Mouse (Mus musculus): ENCODE results near the gene Arl14ep. TPM values are rescaled to one million over a fixed set of nuclear protein-coding genes. Genes with fewer than 3 reads are reported as not detected.

Gene Arl14ep
- polyA plus RNA-seq, 1 experiment, result 13.5 TPM

GRCm38 (mm10) chr2:106956146-106956545 lies 18.1 kb downstream of the Arl14ep start:
- Histone ChIP-seq H3K27me3 (ENCODE audit: control insufficient read depth, insufficient read depth, insufficient read length) (no peaks in the 10 kb centered on the region), H3K36me3 (ENCODE audit: control insufficient read depth, insufficient read depth) (peaks cover 2% of the 10 kb centered on the region), H3K79me2 (ENCODE audit: control insufficient read depth, insufficient read depth) (no peaks in the 10 kb centered on the region), H3ac (ENCODE audit: control insufficient read depth, insufficient read length, low read depth) (no peak overlapping the region), H3K4me3 (ENCODE audit: insufficient read depth, poor library complexity, severe bottlenecking) (no peak overlapping the region), H3K79me3 (ENCODE audit: low read depth) (no peaks in the 10 kb centered on the region)
- TF ChIP-seq CEBPB (IDR thresholded peaks at IDR 0.05; ENCODE audit: low read depth), result no peak
- no peak for TF ChIP-seq MAX (IDR thresholded peaks at IDR 0.05)
- no peak for TF ChIP-seq FOSL1 (IDR thresholded peaks at IDR 0.05; ENCODE audit: insufficient read depth, low read length, poor library complexity, severe bottlenecking)
- TF ChIP-seq MYOD1 (IDR thresholded peaks at IDR 0.05; ENCODE audit: control insufficient read depth, insufficient read length, low read depth), result no peak
- TF ChIP-seq USF1 (IDR thresholded peaks at IDR 0.05; ENCODE audit: low read depth), result no peak
- TF ChIP-seq MYOG (IDR thresholded peaks at IDR 0.05; ENCODE audit: control insufficient read depth, extremely low read depth, insufficient read length), result no peak
- no peak for TF ChIP-seq CTCF (IDR thresholded peaks at IDR 0.05; ENCODE audit: control insufficient read depth, insufficient read depth, insufficient read length)

- Histone ChIP-seq H3ac (ENCODE audit: control insufficient read depth, insufficient read length, low read depth) (no peak overlapping the region), H3K27me3 (ENCODE audit: control insufficient read depth, insufficient read depth, insufficient read length) (no peaks in the 10 kb centered on the region), H3K36me3 (ENCODE audit: control insufficient read depth, insufficient read depth) (no peaks in the 10 kb centered on the region), H3K4me3 (ENCODE audit: insufficient read depth, poor library complexity, severe bottlenecking) (no peak overlapping the region), H3K79me3 (ENCODE audit: low read depth) (no peaks in the 10 kb centered on the region), H3K79me2 (ENCODE audit: control insufficient read depth, insufficient read depth) (no peaks in the 10 kb centered on the region)
- TF ChIP-seq CTCF (IDR thresholded peaks at IDR 0.05; ENCODE audit: control insufficient read depth, insufficient read depth, insufficient read length) (no peak), MYOD1 (IDR thresholded peaks at IDR 0.05; ENCODE audit: control insufficient read depth, insufficient read length, low read depth) (no peak), USF1 (IDR thresholded peaks at IDR 0.05; ENCODE audit: low read depth) (no peak), MAX (IDR thresholded peaks at IDR 0.05) (no peak), FOSL1 (IDR thresholded peaks at IDR 0.05; ENCODE audit: insufficient read depth, low read length, poor library complexity, severe bottlenecking) (no peak), MYOG (IDR thresholded peaks at IDR 0.05; ENCODE audit: control insufficient read depth, extremely low read depth, insufficient read length) (no peak), CEBPB (IDR thresholded peaks at IDR 0.05; ENCODE audit: low read depth) (no peak)
Observed at GRCm38 (mm10) chr2:106955621-106956020, 18.6 kb downstream of the Arl14ep start.

GRCm38 (mm10) chr2:106954975-106955374 lies 19.2 kb downstream of the Arl14ep start:
- H3K79me2 ChIP-seq (ENCODE audit: control insufficient read depth, insufficient read depth), result no peaks in the 10 kb centered on the region
- no peaks in the 10 kb centered on the region for H3K79me3 ChIP-seq (ENCODE audit: low read depth)
- H3K4me3 ChIP-seq (ENCODE audit: insufficient read depth, poor library complexity, severe bottlenecking), result no peak overlapping the region
- H3ac ChIP-seq (ENCODE audit: control insufficient read depth, insufficient read length, low read depth), result no peak overlapping the region
- TF ChIP-seq MYOG (IDR thresholded peaks at IDR 0.05; ENCODE audit: control insufficient read depth, extremely low read depth, insufficient read length) (no peak), MAX (IDR thresholded peaks at IDR 0.05) (no peak), MYOD1 (IDR thresholded peaks at IDR 0.05; ENCODE audit: control insufficient read depth, insufficient read length, low read depth) (no peak), CEBPB (IDR thresholded peaks at IDR 0.05; ENCODE audit: low read depth) (no peak), CTCF (IDR thresholded peaks at IDR 0.05; ENCODE audit: control insufficient read depth, insufficient read depth, insufficient read length) (no peak)
- no peaks in the 10 kb centered on the region for H3K36me3 ChIP-seq (ENCODE audit: control insufficient read depth, insufficient read depth)
- H3K27me3 ChIP-seq (ENCODE audit: control insufficient read depth, insufficient read depth, insufficient read length), result no peaks in the 10 kb centered on the region

GRCm38 (mm10) chr2:106942451-106942850 lies 31.8 kb downstream of the Arl14ep start:
- no peak overlapping the region for H3ac ChIP-seq (ENCODE audit: control insufficient read depth, insufficient read length, low read depth)
- no peaks in the 10 kb centered on the region for H3K36me3 ChIP-seq (ENCODE audit: control insufficient read depth, insufficient read depth)
- no peak overlapping the region for H3K4me3 ChIP-seq (ENCODE audit: insufficient read depth, poor library complexity, severe bottlenecking)
- no peak for TF ChIP-seq CTCF (IDR thresholded peaks at IDR 0.05; ENCODE audit: control insufficient read depth, insufficient read depth, insufficient read length)
- no peaks in the 10 kb centered on the region for H3K27me3 ChIP-seq (ENCODE audit: control insufficient read depth, insufficient read depth, insufficient read length)
- no peaks in the 10 kb centered on the region for H3K79me2 ChIP-seq (ENCODE audit: control insufficient read depth, insufficient read depth)
- no peaks in the 10 kb centered on the region for H3K79me3 ChIP-seq (ENCODE audit: low read depth)

GRCm38 (mm10) chr2:106935681-106936080 lies 38.5 kb downstream of the Arl14ep start:
- Histone ChIP-seq H3ac (ENCODE audit: control insufficient read depth, insufficient read length, low read depth) (no peak overlapping the region), H3K36me3 (ENCODE audit: control insufficient read depth, insufficient read depth) (no peaks in the 10 kb centered on the region), H3K79me2 (ENCODE audit: control insufficient read depth, insufficient read depth) (no peaks in the 10 kb centered on the region), H3K4me3 (ENCODE audit: insufficient read depth, poor library complexity, severe bottlenecking) (no peak overlapping the region), H3K79me3 (ENCODE audit: low read depth) (no peaks in the 10 kb centered on the region), H3K27me3 (ENCODE audit: control insufficient read depth, insufficient read depth, insufficient read length) (no peaks in the 10 kb centered on the region)
- no peak for TF ChIP-seq CEBPB (IDR thresholded peaks at IDR 0.05; ENCODE audit: low read depth)
- TF ChIP-seq CTCF (IDR thresholded peaks at IDR 0.05; ENCODE audit: control insufficient read depth, insufficient read depth, insufficient read length), result no peak
- TF ChIP-seq MYOG (IDR thresholded peaks at IDR 0.05; ENCODE audit: control insufficient read depth, extremely low read depth, insufficient read length), result no peak
- TF ChIP-seq FOSL1 (IDR thresholded peaks at IDR 0.05; ENCODE audit: insufficient read depth, low read length, poor library complexity, severe bottlenecking), result no peak
- no peak for TF ChIP-seq MYOD1 (IDR thresholded peaks at IDR 0.05; ENCODE audit: control insufficient read depth, insufficient read length, low read depth)
- no peak for TF ChIP-seq USF1 (IDR thresholded peaks at IDR 0.05; ENCODE audit: low read depth)
- TF ChIP-seq MAX (IDR thresholded peaks at IDR 0.05), result no peak

- no peak for TF ChIP-seq MYOD1 (IDR thresholded peaks at IDR 0.05; ENCODE audit: control insufficient read depth, insufficient read length, low read depth)
- no peak for TF ChIP-seq CEBPB (IDR thresholded peaks at IDR 0.05; ENCODE audit: low read depth)
- TF ChIP-seq USF1 (IDR thresholded peaks at IDR 0.05; ENCODE audit: low read depth), result no peak
- TF ChIP-seq CTCF (IDR thresholded peaks at IDR 0.05; ENCODE audit: control insufficient read depth, insufficient read depth, insufficient read length), result no peak
- no peak for TF ChIP-seq MYOG (IDR thresholded peaks at IDR 0.05; ENCODE audit: control insufficient read depth, extremely low read depth, insufficient read length)
- no peak for TF ChIP-seq MAX (IDR thresholded peaks at IDR 0.05)
- no peak for TF ChIP-seq FOSL1 (IDR thresholded peaks at IDR 0.05; ENCODE audit: insufficient read depth, low read length, poor library complexity, severe bottlenecking)
- H3ac ChIP-seq (ENCODE audit: control insufficient read depth, insufficient read length, low read depth), result no peak overlapping the region
- no peaks in the 10 kb centered on the region for H3K27me3 ChIP-seq (ENCODE audit: control insufficient read depth, insufficient read depth, insufficient read length)
Observed at GRCm38 (mm10) chr2:106929906-106930305, 44.3 kb downstream of the Arl14ep start.

More at GRCm38 (mm10) chr2:106929906-106930305, 44.3 kb downstream of the Arl14ep start:
- H3K4me3 ChIP-seq (ENCODE audit: insufficient read depth, poor library complexity, severe bottlenecking), result no peak overlapping the region
- H3K36me3 ChIP-seq (ENCODE audit: control insufficient read depth, insufficient read depth), result no peaks in the 10 kb centered on the region
- H3K79me2 ChIP-seq (ENCODE audit: control insufficient read depth, insufficient read depth), result no peaks in the 10 kb centered on the region
- H3K79me3 ChIP-seq (ENCODE audit: low read depth), result no peaks in the 10 kb centered on the region

Other genes with a start within 250 kb of the Arl14ep start
- not detected for gene Fshb, start 85.2 kb upstream of the Arl14ep start, polyA plus RNA-seq (2012; fragmentation: generic; extraction: Trizol)